Mouse (Mus musculus) thymus, adult 2 months (tissue): ENCODE data around the gene Prg2. TPM values are rescaled to one million over a fixed set of nuclear protein-coding genes. Genes with fewer than 3 reads are reported as not detected.

Experiments used
- DNase-seq: peaks from one replicate; pipeline ENCODE4 v3.0.0; 2021
- H3K27ac ChIP-seq: fragments of 200-500 bp; 2 replicates; pipeline ENCODE4 v1.5.1; 2012; ENCODE audit warnings: low read length, control low read depth; ENCODE audit not compliant: control insufficient read depth, insufficient read depth
- H3K27me3 ChIP-seq: fragments of 200-500 bp; 2 replicates; pipeline ENCODE4 v1.6.1; 2012; ENCODE audit warnings: mild to moderate bottlenecking, low read length, moderate library complexity, mixed read lengths; ENCODE audit not compliant: control insufficient read depth, insufficient read depth
- H3K36me3 ChIP-seq: fragments of 200-500 bp; 2 replicates; pipeline ENCODE4 v1.6.1; 2012; ENCODE audit warnings: mild to moderate bottlenecking, low read length, moderate library complexity; ENCODE audit not compliant: control insufficient read depth, insufficient read depth
- H3K4me1 ChIP-seq: fragments of 200-500 bp; replicated peaks from 2 replicates; pipeline ENCODE4 v1.6.1; 2012; ENCODE audit warnings: low read length; ENCODE audit not compliant: control insufficient read depth, insufficient read depth
- H3K4me3 ChIP-seq: fragments of 200-500 bp; 2 replicates; pipeline ENCODE4 v1.5.1; 2012; ENCODE audit warnings: mild to moderate bottlenecking, low read length, control low read depth, moderate library complexity; ENCODE audit not compliant: control insufficient read depth, insufficient read depth
- CTCF ChIP-seq: fragments of 200-500 bp; IDR thresholded peaks from 2 replicates; pipeline ENCODE4 v1.5.1; 2012; ENCODE audit warnings: mild to moderate bottlenecking, control low read depth, low read length, moderate library complexity, borderline replicate concordance; ENCODE audit not compliant: control insufficient read depth, poor library complexity, insufficient read depth; ENCODE audit errors: extremely low read depth
- POLR2A ChIP-seq: fragments of 200-500 bp; IDR thresholded peaks from 2 replicates; pipeline ENCODE4 v1.6.1; 2012; ENCODE audit warnings: mild to moderate bottlenecking, low read length, control low read depth, moderate library complexity; ENCODE audit not compliant: control insufficient read depth, poor library complexity, insufficient read depth; ENCODE audit errors: extremely low read depth
- WGBS: fragments of 180-500 bp; shearing (Covaris S2); methylation state at CpG from one replicate; pipeline ENCODE4 v1.1.7; 2018; 5-methylcytosine and 5-hydroxymethylcytosine counted together
- polyA plus RNA-seq: library from polyadenylated mRNA; depleted of rRNA; stranded (reverse); fragments of >200 nt; gene quantifications from 2 replicates; pipeline ENCODE4 v1.2.3, GENCODE M21; 2012

The Prg2 gene
- polyA plus RNA-seq, 1 experiment, result 5.5 TPM

DNA sequence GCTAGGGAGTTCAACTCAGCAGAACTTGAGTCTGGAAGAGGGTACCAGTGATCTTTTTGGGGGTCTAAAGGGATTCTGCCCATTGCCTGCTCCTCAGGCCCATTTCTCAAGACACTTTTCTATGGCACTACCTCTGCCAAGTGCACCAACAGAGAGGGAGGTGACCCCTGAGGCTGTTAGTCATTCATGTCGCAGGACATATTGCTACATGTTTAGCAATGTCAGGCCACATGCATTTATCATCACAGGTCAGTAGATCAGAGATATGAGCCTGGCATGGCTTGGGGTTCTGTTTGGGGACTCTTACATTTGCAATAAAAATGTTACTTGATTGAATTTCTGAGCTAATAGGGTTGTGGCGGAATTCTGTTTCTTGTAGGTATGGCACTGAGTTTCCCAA is 4.7 kb upstream of the Prg2 start:
- H3K4me1 ChIP-seq, result no peaks in the 10 kb centered on the region
- H3K27me3 ChIP-seq, result no peaks in the 10 kb centered on the region
- no peak overlapping the region for H3K27ac ChIP-seq
- no peak for TF ChIP-seq POLR2A
- TF ChIP-seq CTCF, result no peak
- DNase-seq, result no peak
- 95% methylated on average over 2 of the region's 2 CpGs for WGBS
- H3K4me3 ChIP-seq, result no peak overlapping the region
- no peaks in the 10 kb centered on the region for H3K36me3 ChIP-seq

- TF ChIP-seq CTCF (no peak), POLR2A (no peak)
- 45% methylated on average over 1 of the region's 1 CpGs for WGBS
Measured at GRCm38 (mm10) chr2:84987930-84988329, 7.7 kb downstream of the Prg2 start, which contains the start of gene Prg3. Gene Prg3, plus strand, starts transcription at chr2:84988215.

DNA sequence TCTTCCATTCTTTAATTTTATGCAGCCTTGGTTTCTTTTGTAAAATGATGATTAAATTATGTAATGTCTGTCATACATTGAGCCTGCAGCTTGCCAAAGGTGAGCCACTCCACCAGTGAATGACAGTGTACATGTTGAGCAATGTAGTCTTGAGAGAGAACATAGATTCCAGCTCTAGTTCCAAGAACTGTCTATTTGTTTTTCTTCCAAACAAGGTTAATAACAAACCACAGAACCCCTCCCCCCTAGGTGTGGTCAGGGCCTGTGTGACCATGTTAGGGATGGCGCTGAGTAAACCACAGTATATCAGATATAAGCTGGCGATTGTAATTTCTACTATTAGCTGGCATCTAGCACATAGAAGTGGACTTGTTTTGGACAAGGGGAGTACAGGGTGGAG is 16.1 kb downstream of the Prg2 start:
- no peak overlapping the region for H3K27ac ChIP-seq
- no peaks in the 10 kb centered on the region for H3K36me3 ChIP-seq
- WGBS, result 38% methylated on average over 2 of the region's 2 CpGs
- H3K4me1 ChIP-seq, result no peaks in the 10 kb centered on the region
- no peak for TF ChIP-seq CTCF
- TF ChIP-seq POLR2A, result no peak
- H3K27me3 ChIP-seq, result no peaks in the 10 kb centered on the region
- no peak for DNase-seq
- H3K4me3 ChIP-seq, result no peak overlapping the region

More at GRCm38 (mm10) chr2:84987930-84988329, 7.7 kb downstream of the Prg2 start, which contains the start of gene Prg3:
- no peaks in the 10 kb centered on the region for H3K4me1 ChIP-seq
- no peaks in the 10 kb centered on the region for H3K27me3 ChIP-seq
- H3K4me3 ChIP-seq, result no peak within 1 kb of the TSS
- DNase-seq, result no peak
- H3K36me3 ChIP-seq, result no peaks in the 10 kb centered on the region
- H3K27ac ChIP-seq, result no peak within 1 kb of the TSS

- no peak for DNase-seq
- H3K4me3 ChIP-seq, result no peak overlapping the region
- no peak for TF ChIP-seq POLR2A
- no peak for TF ChIP-seq CTCF
- 80% methylated on average over 3 of the region's 3 CpGs for WGBS
- H3K27ac ChIP-seq, result no peak overlapping the region
- H3K4me1 ChIP-seq, result no peaks in the 10 kb centered on the region
- no peaks in the 10 kb centered on the region for H3K36me3 ChIP-seq
- no peaks in the 10 kb centered on the region for H3K27me3 ChIP-seq
Measured at GRCm38 (mm10) chr2:84999486-85000181, 19.4 kb downstream of the Prg2 start.

DNA sequence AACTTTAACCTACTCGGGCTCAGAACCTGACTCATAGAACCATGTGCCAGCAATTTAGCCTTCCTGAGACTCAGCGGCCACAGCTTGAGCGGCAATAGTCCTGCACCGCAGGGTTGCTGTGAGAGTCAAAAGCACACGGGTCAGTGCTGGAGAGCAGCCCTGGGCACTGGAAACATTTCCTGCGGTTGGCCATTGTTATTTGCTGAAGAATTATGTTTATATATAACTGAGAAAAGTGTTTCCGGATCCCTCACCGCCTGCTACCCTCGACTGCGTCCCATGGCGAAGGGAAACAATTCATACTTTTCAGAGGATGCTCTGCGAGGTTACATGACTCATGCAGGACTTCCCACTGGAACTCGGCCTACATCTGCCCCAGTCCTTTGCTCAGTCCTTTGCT is 21.2 kb downstream of the Prg2 start:
- no peak for DNase-seq
- no peak for TF ChIP-seq CTCF
- no peak for TF ChIP-seq POLR2A

GRCm38 (mm10) chr2:85002575-85002974 is 22.3 kb downstream of the Prg2 start:
- H3K27ac ChIP-seq, result no peak overlapping the region
- DNase-seq, result no peak
- no peaks in the 10 kb centered on the region for H3K4me1 ChIP-seq
- TF ChIP-seq POLR2A, result no peak
- no peak for TF ChIP-seq CTCF
- no peaks in the 10 kb centered on the region for H3K36me3 ChIP-seq
- no peak overlapping the region for H3K4me3 ChIP-seq
- 98% methylated on average over 8 of the region's 8 CpGs for whole genome bisulfite sequencing
- H3K27me3 ChIP-seq, result no peaks in the 10 kb centered on the region

More for the DNA sequence above, 21.2 kb downstream of the Prg2 start:
- WGBS, result 90% methylated on average over 13 of the region's 13 CpGs
- H3K36me3 ChIP-seq, result no peaks in the 10 kb centered on the region
- no peaks in the 10 kb centered on the region for H3K27me3 ChIP-seq
- no peak overlapping the region for H3K4me3 ChIP-seq
- no peaks in the 10 kb centered on the region for H3K4me1 ChIP-seq
- no peak overlapping the region for H3K27ac ChIP-seq
